Mouse (Mus musculus) liver, embryonic 14.5 days (tissue): ENCODE results near the gene Fxyd7. TPM values are rescaled to one million over a fixed set of nuclear protein-coding genes. Genes with fewer than 3 reads are reported as not detected.
A peak's percentile ranks its signal among the peaks of the same experiment; 100 is the strongest.

Experiments used
- ATAC-seq: fragments of 200-750 bp; cut with Nextera tagmentation; 2 replicates; pipeline ENCODE4 v1.8.0; 2017; ENCODE audit warnings: moderate number of reproducible peaks, mild to moderate bottlenecking, moderate library complexity; ENCODE audit not compliant: insufficient read depth
- DNase-seq, 3 experiments: peaks; one replicate each; pipeline ENCODE4 v3.0.0-alpha.2; 2012 to 2013; ENCODE audit warnings: low read depth in 3 of 3, low spot score in 3 of 3
- H3K27ac ChIP-seq: fragments of 300-500 bp; sonication (generic); 2 replicates; pipeline ENCODE4 v1.5.1; 2014; ENCODE audit warnings: moderate library complexity, mild to moderate bottlenecking, control low read depth, inconsistent platforms
- H3K27me3 ChIP-seq: fragments of 300-500 bp; sonication (generic); 2 replicates; pipeline ENCODE4 v1.6.1; 2014; ENCODE audit warnings: mild to moderate bottlenecking, low read length, moderate library complexity; ENCODE audit not compliant: control insufficient read depth, insufficient read depth
- H3K36me3 ChIP-seq: fragments of 300-500 bp; sonication (generic); replicated peaks from 2 replicates; pipeline ENCODE4 v1.6.1; 2014; ENCODE audit warnings: low read depth; ENCODE audit not compliant: control insufficient read depth, insufficient read depth
- H3K4me1 ChIP-seq, 2 experiments: fragments of 200-500 bp in 1 of 2; fragments of 300-500 bp in 1 of 2; sonication (generic) in 1 of 2; replicated peaks; 2 replicates each; pipeline ENCODE4 v1.6.1; 2012 to 2014; ENCODE audit warnings: antibody characterized with exemption in 1 of 2, inconsistent platforms in 1 of 2, low read length in 1 of 2; ENCODE audit not compliant: control insufficient read depth in 2 of 2, insufficient read depth in 2 of 2
- H3K4me2 ChIP-seq: fragments of 300-500 bp; sonication (generic); 2 replicates; pipeline ENCODE4 v1.6.1; 2014; ENCODE audit warnings: low read depth, mild to moderate bottlenecking, control low read depth, moderate library complexity
- H3K4me3 ChIP-seq, 2 experiments: fragments of 200-500 bp in 1 of 2; fragments of 300-500 bp in 1 of 2; sonication (generic) in 1 of 2; 2 replicates each; pipeline ENCODE4 v1.5.1; 2012 to 2014; ENCODE audit warnings: low read depth in 2 of 2, low read length in 2 of 2, mild to moderate bottlenecking in 2 of 2, control low read depth in 1 of 2, inconsistent platforms in 1 of 2, moderate library complexity in 1 of 2; ENCODE audit not compliant: insufficient read depth in 1 of 2
- H3K9ac ChIP-seq: fragments of 300-500 bp; sonication (generic); replicated peaks from 2 replicates; pipeline ENCODE4 v1.6.1; 2014; ENCODE audit warnings: mild to moderate bottlenecking, control low read depth, moderate library complexity
- H3K9me3 ChIP-seq: fragments of 300-500 bp; sonication (generic); 2 replicates; pipeline ENCODE4 v1.6.1; 2016; ENCODE audit warnings: low read length, mixed read lengths; ENCODE audit not compliant: control insufficient read depth
- CTCF ChIP-seq: IDR thresholded peaks from 2 replicates; pipeline ENCODE4 v1.5.1; 2016; ENCODE audit warnings: antibody characterized with exemption, low read depth, control low read depth
- EP300 ChIP-seq: IDR thresholded peaks from 2 replicates; pipeline ENCODE4 v1.6.1; 2016; ENCODE audit warnings: antibody characterized with exemption, low read depth
- WGBS: fragments of 180-500 bp; shearing (Covaris S2); extraction: QIAGEN DNeasy Blood & Tissue Kit; methylation state at CpG from one replicate; pipeline ENCODE4 v1.1.7; 2014; ENCODE audit not compliant: insufficient replicate concordance; 5-methylcytosine and 5-hydroxymethylcytosine counted together
- polyA plus RNA-seq, 2 experiments: library from polyadenylated mRNA; depleted of rRNA in 1 of 2; stranded (reverse) in 1 of 2; unstranded in 1 of 2; fragments of >200 nt; fragmentation: Nextera tagmentation in 1 of 2; extraction: Ambion mirVana in 1 of 2; gene quantifications; 2 replicates each; pipeline versions ENCODE4 v1.2.1 to v1.2.3; 2012 to 2014

Fxyd7 gene
- polyA plus RNA-seq, 2 experiments = 0.21 to 0.23 TPM

- Histone ChIP-seq H3K9ac (no peak overlapping the region), H3K9me3 (no peaks in the 10 kb centered on the region), H3K27me3 (peaks cover 31% of the 10 kb centered on the region), H3K27ac (no peak overlapping the region), H3K36me3 (no peaks in the 10 kb centered on the region), H3K4me3 (no peak overlapping the region), H3K4me2 (no peak overlapping the region), H3K4me1 (no peaks in the 10 kb centered on the region)
- ATAC-seq (no peak), DNase-seq (no peak)
- no peak for TF ChIP-seq EP300
- TF ChIP-seq CTCF = no peak
- WGBS = 15% methylated on average over 5 of the region's 5 CpGs
These were observed 2.0 kb downstream of the Fxyd7 start for GRCm38 (mm10) chr7:31049135-31049845.

DNA sequence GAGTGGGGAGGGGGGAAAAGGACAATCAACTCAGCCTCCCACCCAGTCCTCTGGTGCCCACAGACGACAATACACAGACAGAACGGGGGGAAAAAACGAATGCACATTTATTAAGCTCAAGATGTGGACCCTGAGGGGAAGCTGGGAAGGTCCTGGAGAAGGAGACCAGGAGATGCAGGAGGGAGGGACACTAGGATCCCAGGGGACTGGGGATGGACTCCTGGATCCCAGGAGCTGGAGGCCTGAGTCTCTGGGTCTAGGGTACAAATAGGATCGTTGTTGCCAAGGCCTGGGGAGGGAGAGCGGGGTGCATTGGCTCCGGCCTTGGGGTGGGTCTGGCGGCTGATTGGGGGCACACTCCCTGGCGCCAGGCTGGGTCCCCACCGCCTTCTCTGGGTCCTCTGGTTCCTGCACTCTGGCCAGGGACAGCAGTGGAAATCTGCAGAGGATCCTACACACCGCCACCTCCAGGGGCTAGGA lies 8.8 kb downstream of the Fxyd7 start, which contains the start of gene Fxyd5:
Gene Fxyd5 (minus strand): TSS at position 51 of the 480 bp plus-strand sequence.
- Histone ChIP-seq H3K27ac (no peak within 1 kb of the TSS), H3K4me3 (peak within 1 kb of the TSS; percentile 34 to 41), H3K4me1 (no peaks in the 10 kb centered on the region), H3K9me3 (no peaks in the 10 kb centered on the region), H3K4me2 (peak within 1 kb of the TSS; percentile 43), H3K27me3 (no peaks in the 10 kb centered on the region; the same call in 1 of the 2 replicates), H3K9ac (no peak within 1 kb of the TSS), H3K36me3 (no peaks in the 10 kb centered on the region)
- no peak for TF ChIP-seq EP300
- no peak for TF ChIP-seq CTCF
- DNase-seq (no peak), ATAC-seq (no peak)
- 42% methylated on average over 10 of the region's 10 CpGs for WGBS

DNA sequence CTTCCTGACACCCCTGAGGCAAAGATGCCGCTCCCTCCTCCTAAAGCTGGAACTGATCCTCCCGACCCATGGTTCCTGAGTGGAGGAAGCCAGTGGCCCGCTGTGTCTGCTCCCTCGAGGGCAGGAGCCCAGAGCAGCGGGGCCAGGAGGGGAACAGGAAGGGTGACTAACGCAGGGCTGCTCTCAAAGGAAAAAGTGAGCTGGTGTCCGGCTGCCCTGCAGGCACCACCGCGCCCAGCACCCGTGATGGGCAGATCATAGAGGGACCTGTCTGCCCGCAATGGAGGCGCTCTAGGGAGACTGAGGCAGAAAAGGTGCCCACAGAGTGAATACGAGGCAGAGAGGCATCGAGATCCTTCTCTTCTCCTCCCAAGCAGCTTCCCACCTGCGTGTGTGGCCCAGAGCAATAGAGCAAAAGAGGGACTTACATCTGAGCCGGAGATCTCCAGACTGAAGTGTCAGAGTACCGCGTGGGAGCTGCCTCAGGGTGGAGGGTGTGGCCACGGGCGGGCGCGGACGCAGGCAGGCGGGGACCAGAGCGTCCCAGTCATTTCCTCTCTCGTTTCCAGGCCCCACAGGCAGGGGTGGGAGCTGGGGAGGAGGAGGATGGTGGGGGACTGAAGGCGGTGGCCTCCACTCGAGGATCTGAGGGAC lies 9.5 kb downstream of the Fxyd7 start:
- H3K9me3 ChIP-seq = no peaks in the 10 kb centered on the region
- peak overlapping the region; percentile 34 to 41 for H3K4me3 ChIP-seq
- WGBS = under 1% methylated on average over 28 of the region's 28 CpGs
- no peaks in the 10 kb centered on the region; the same call in 1 of the 2 replicates for H3K27me3 ChIP-seq
- no peak for TF ChIP-seq EP300
- no peak for TF ChIP-seq CTCF
- no peaks in the 10 kb centered on the region for H3K4me1 ChIP-seq
- H3K36me3 ChIP-seq = no peaks in the 10 kb centered on the region
- H3K27ac ChIP-seq = no peak overlapping the region
- no peak for DNase-seq
- ATAC-seq = no peak
- no peak overlapping the region for H3K9ac ChIP-seq
- H3K4me2 ChIP-seq = peak overlapping the region; percentile 43

GRCm38 (mm10) chr7:31041023-31041407 lies 10.3 kb downstream of the Fxyd7 start:
- H3K9me3 ChIP-seq = no peaks in the 10 kb centered on the region

DNA sequence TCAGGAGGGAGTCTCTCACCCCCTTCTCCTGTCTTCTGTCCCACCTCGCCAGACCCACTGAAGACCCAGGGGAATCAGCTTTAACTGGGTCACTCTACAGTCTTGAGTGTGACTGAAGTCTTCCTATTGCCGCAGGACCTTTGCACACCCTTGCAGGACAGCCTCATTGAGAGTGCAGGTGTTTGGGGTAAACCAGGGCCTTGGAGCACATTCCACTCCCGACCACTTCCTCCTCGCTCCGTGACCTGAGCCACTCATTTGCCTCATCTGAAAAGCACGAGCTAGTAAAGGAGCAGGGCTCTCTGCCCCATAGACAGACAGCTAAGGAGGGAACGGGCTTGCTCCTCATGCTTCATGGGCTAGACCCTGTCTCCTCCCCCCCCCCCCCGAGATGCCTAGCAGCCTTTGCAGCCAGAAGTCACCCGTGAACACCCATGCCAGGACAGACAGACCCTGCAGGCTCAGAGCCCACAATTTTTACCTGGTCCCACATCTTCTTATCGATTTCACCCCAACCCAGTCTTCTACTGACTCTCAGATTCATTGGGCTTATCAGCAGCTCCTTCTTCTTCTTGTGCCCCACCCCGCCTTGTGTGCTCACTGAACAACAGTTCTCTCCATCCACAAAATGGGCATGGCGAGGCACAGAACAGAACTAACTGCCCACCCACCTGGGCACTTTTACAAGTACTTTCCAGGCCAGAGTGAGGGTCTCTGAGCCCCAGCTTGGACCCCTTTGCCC lies 10.8 kb downstream of the Fxyd7 start:
- 43% methylated on average over 12 of the region's 12 CpGs for WGBS
- DNase-seq (no peak), ATAC-seq (no peak)
- H3K4me1 ChIP-seq = no peaks in the 10 kb centered on the region
- H3K4me2 ChIP-seq = no peak overlapping the region
- H3K27me3 ChIP-seq = no peaks in the 10 kb centered on the region; the same call in 1 of the 2 replicates
- H3K9me3 ChIP-seq = no peaks in the 10 kb centered on the region
- TF ChIP-seq CTCF = no peak
- no peak for TF ChIP-seq EP300
- H3K36me3 ChIP-seq = no peaks in the 10 kb centered on the region
- no peak overlapping the region for H3K9ac ChIP-seq
- H3K27ac ChIP-seq = no peak overlapping the region
- no peak overlapping the region for H3K4me3 ChIP-seq

More at GRCm38 (mm10) chr7:31041023-31041407, 10.3 kb downstream of the Fxyd7 start:
- H3K27me3 ChIP-seq = no peaks in the 10 kb centered on the region; the same call in 1 of the 2 replicates
- no peak for ATAC-seq
- H3K4me3 ChIP-seq = no peak overlapping the region
- DNase-seq = no peak
- peak overlapping the region; percentile 43 for H3K4me2 ChIP-seq
- WGBS = 16% methylated on average over 8 of the region's 8 CpGs
- TF ChIP-seq EP300 (no peak), CTCF (no peak)
- no peaks in the 10 kb centered on the region for H3K4me1 ChIP-seq
- H3K36me3 ChIP-seq = no peaks in the 10 kb centered on the region
- no peak overlapping the region for H3K9ac ChIP-seq
- H3K27ac ChIP-seq = no peak overlapping the region
